Mouse (Mus musculus) heart, embryonic 11.5 days (tissue): ENCODE data around the gene Ehbp1l1. TPM values are rescaled to one million over a fixed set of nuclear protein-coding genes. Genes with fewer than 3 reads are reported as not detected.

Source experiments
- ATAC-seq: fragments of 200-750 bp; cut with Nextera tagmentation; replicated peaks from 2 replicates; pipeline ENCODE4 v1.8.0; 2017; ENCODE audit warnings: moderate library complexity; ENCODE audit not compliant: insufficient number of reproducible peaks, low FRiP score, low TSS enrichment
- H3K27ac ChIP-seq: fragments of 300-500 bp; sonication (generic); 2 replicates; pipeline ENCODE4 v1.5.1; 2014; ENCODE audit warnings: mild to moderate bottlenecking, low read depth, low read length
- H3K27me3 ChIP-seq: fragments of 300-500 bp; sonication (generic); 2 replicates; pipeline ENCODE4 v1.6.1; 2014; ENCODE audit warnings: mild to moderate bottlenecking, low read length, mixed read lengths; ENCODE audit not compliant: control insufficient read depth, insufficient read depth
- H3K36me3 ChIP-seq: fragments of 300-500 bp; sonication (generic); 2 replicates; pipeline ENCODE4 v1.6.1; 2014; ENCODE audit warnings: mild to moderate bottlenecking, low read length, moderate library complexity, mixed read lengths; ENCODE audit not compliant: control insufficient read depth, insufficient read depth
- H3K4me1 ChIP-seq: fragments of 300-500 bp; sonication (generic); 2 replicates; pipeline ENCODE4 v1.6.1; 2014; ENCODE audit warnings: low read length; ENCODE audit not compliant: control insufficient read depth, insufficient read depth
- H3K4me2 ChIP-seq: fragments of 300-500 bp; sonication (generic); 2 replicates; pipeline ENCODE4 v1.6.1; 2014; ENCODE audit warnings: mild to moderate bottlenecking, moderate library complexity
- H3K4me3 ChIP-seq: fragments of 300-500 bp; sonication (generic); 2 replicates; pipeline ENCODE4 v1.5.1; 2014; ENCODE audit warnings: low read depth, low read length
- H3K9ac ChIP-seq: fragments of 300-500 bp; sonication (generic); 2 replicates; pipeline ENCODE4 v1.6.1; 2014; ENCODE audit warnings: mild to moderate bottlenecking, low read depth, low read length, moderate library complexity
- H3K9me3 ChIP-seq: fragments of 300-500 bp; sonication (generic); replicated peaks from 2 replicates; pipeline ENCODE4 v1.6.1; 2016; ENCODE audit warnings: low read length; ENCODE audit not compliant: control insufficient read depth
- WGBS: fragments of 180-500 bp; shearing (Covaris S2); extraction: QIAGEN DNeasy Blood & Tissue Kit; methylation state at CpG from one replicate; pipeline ENCODE4 v1.1.7; 2014; ENCODE audit not compliant: insufficient replicate concordance; 5-methylcytosine and 5-hydroxymethylcytosine counted together
- polyA plus RNA-seq: library from polyadenylated mRNA; unstranded; fragments of >200 nt; fragmentation: Nextera tagmentation; extraction: Ambion mirVana; gene quantifications from 2 replicates; pipeline ENCODE4 v1.2.1, GENCODE M21; 2014

The Ehbp1l1 gene
- polyA plus RNA-seq, 1 experiment from 2014 or later = 54.8 TPM

- no peak overlapping the region for H3K4me3 ChIP-seq
- H3K27ac ChIP-seq = no peak overlapping the region
- H3K9ac ChIP-seq = no peak overlapping the region
- ATAC-seq = peak; percentile 18; the same call in 1 of the 2 replicates
- peaks cover 44% of the 10 kb centered on the region for H3K36me3 ChIP-seq
- 41% methylated on average over 10 of the region's 10 CpGs for WGBS
- H3K4me1 ChIP-seq = peaks cover 12% of the 10 kb centered on the region
- H3K27me3 ChIP-seq = no peaks in the 10 kb centered on the region
- H3K4me2 ChIP-seq = no peak overlapping the region
- no peaks in the 10 kb centered on the region for H3K9me3 ChIP-seq
Measured at GRCm38 (mm10) chr19:5704801-5705571, 21.1 kb downstream of the Ehbp1l1 start.

DNA sequence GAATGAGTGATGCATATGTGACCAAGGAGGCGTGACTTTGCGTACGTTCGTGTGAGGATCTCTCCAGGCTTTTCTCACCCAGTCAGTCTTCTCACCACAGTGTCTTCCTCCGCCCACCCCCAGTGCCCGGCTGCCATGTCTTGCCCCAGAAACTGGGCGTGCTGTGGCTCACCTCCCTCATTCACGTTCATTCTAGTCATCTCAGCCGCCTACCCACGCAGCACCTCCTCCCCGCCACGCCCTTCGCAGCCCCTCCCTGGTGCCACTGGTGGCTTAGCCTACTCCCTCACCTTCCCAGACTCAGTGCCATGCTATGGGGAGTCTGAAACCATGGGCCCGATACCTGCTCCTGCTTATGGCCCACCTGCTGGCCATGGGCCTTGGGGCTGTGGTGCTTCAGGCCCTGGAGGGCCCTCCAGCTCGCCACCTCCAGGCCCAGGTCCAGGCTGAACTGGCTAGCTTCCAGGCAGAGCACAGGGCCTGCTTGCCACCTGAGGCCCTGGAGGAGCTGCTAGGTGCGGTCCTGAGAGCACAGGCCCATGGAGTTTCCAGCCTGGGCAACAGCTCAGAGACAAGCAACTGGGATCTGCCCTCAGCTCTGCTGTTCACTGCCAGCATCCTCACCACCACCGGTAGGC lies 21.8 kb downstream of the Ehbp1l1 start, which contains the start of gene Kcnk7:
Kcnk7 (plus strand) TSS at position 205 of the 638 bp plus-strand sequence.
- Histone ChIP-seq H3K4me3 (no peak within 1 kb of the TSS), H3K9me3 (no peaks in the 10 kb centered on the region), H3K4me1 (peaks cover 12% of the 10 kb centered on the region), H3K27ac (no peak within 1 kb of the TSS), H3K36me3 (peaks cover 47% of the 10 kb centered on the region), H3K9ac (0 out of 2 replicates have a peak within 1 kb of the TSS, but pooled peaks have one; percentile 39), H3K4me2 (no peak within 1 kb of the TSS), H3K27me3 (no peaks in the 10 kb centered on the region)
- WGBS = 70% methylated on average over 17 of the region's 17 CpGs
- 0 out of 2 replicates have a peak, but pooled peaks have one; percentile 20 for ATAC-seq

- Histone ChIP-seq H3K36me3 (peaks cover 48% of the 10 kb centered on the region), H3K4me1 (peaks cover 33% of the 10 kb centered on the region), H3K27me3 (no peaks in the 10 kb centered on the region), H3K4me3 (peak overlapping the region; percentile 23), H3K9ac (no peak overlapping the region), H3K27ac (no peak overlapping the region), H3K9me3 (no peaks in the 10 kb centered on the region), H3K4me2 (peak overlapping the region; percentile 54)
- 28% methylated on average over 41 of the region's 41 CpGs for WGBS
- ATAC-seq = no peak
Measured at GRCm38 (mm10) chr19:5695849-5696462, 30.2 kb downstream of the Ehbp1l1 start.

GRCm38 (mm10) chr19:5693801-5694200 lies 32.3 kb downstream of the Ehbp1l1 start:
- Histone ChIP-seq H3K9ac (no peak overlapping the region; the same call in 1 of the 2 replicates), H3K4me1 (peaks cover 44% of the 10 kb centered on the region), H3K27me3 (no peaks in the 10 kb centered on the region), H3K36me3 (peaks cover 28% of the 10 kb centered on the region), H3K4me2 (peak overlapping the region; percentile 97), H3K27ac (no peak overlapping the region), H3K9me3 (no peaks in the 10 kb centered on the region), H3K4me3 (0 out of 2 replicates have a peak overlapping the region, but pooled peaks have one; percentile 93)
- no peak for ATAC-seq
- 86% methylated on average over 6 of the region's 6 CpGs for WGBS

DNA sequence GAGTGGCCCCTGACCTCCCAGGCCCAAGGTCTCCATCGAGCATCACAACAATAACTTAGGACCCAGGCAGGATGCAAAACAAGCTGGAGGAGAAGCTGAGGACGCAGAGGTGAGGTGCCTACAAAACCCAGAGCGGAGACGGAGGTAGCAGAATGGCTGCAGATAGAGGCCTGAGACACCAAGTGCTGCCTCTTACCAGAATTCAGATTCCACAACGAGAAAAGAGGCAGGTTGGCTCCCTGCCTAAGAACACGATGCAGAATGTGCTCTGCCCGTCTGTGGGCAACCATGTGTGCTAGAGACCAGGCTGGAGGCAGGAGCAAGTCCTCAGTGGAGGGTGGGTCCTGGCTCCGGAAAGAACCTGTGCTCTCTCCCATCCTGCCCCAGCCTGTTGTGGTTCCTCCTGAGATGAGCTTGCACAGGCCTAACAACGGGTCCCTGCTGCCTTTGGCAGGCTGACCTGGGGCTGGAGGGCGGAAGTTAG lies 33.2 kb downstream of the Ehbp1l1 start:
- Histone ChIP-seq H3K27ac (peak overlapping the region; percentile 94), H3K9ac (peak overlapping the region; percentile 91), H3K4me3 (peak overlapping the region; percentile 93; the same call in 1 of the 2 replicates), H3K36me3 (peaks cover 20% of the 10 kb centered on the region), H3K27me3 (no peaks in the 10 kb centered on the region), H3K9me3 (no peaks in the 10 kb centered on the region), H3K4me1 (peaks cover 44% of the 10 kb centered on the region), H3K4me2 (peak overlapping the region; percentile 97)
- 68% methylated on average over 10 of the region's 10 CpGs for WGBS
- no peak for ATAC-seq

GRCm38 (mm10) chr19:5692086-5692912 lies 33.8 kb downstream of the Ehbp1l1 start:
- Histone ChIP-seq H3K4me2 (peak overlapping the region; percentile 97), H3K27ac (peak overlapping the region; percentile 94), H3K4me3 (peak overlapping the region; percentile 93), H3K36me3 (peaks cover 17% of the 10 kb centered on the region), H3K27me3 (no peaks in the 10 kb centered on the region), H3K9ac (peak overlapping the region; percentile 91), H3K9me3 (no peaks in the 10 kb centered on the region), H3K4me1 (peaks cover 50% of the 10 kb centered on the region)
- WGBS = 57% methylated on average over 10 of the region's 10 CpGs
- ATAC-seq = 0 out of 2 replicates have a peak, but pooled peaks have one; percentile 15

DNA sequence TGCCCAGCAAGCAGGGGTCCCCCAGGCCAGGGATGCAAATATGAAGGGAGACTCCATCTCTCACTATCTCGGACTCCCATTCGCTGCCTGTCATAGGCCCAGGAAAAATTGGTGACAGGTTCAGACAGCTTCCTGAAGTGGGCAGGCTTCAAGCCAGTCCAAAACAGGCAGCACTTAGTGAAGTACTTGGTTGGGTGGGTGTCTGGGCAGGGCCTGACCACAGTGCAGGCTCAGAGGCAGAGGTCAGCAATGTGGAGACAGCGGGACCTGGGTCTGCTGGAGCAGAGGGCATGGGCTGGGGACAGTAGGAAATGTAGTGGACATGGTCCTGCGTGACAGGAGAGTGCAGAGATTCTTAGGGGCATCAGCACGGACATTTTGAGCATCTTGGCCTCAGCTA lies 34.5 kb downstream of the Ehbp1l1 start:
- no peaks in the 10 kb centered on the region for H3K27me3 ChIP-seq
- peak overlapping the region; percentile 93 for H3K4me3 ChIP-seq
- H3K9me3 ChIP-seq = no peaks in the 10 kb centered on the region
- ATAC-seq = no peak
- peak overlapping the region; percentile 97 for H3K4me2 ChIP-seq
- WGBS = 59% methylated on average over 5 of the region's 5 CpGs
- H3K4me1 ChIP-seq = peaks cover 52% of the 10 kb centered on the region
- peak overlapping the region; percentile 94 for H3K27ac ChIP-seq
- H3K36me3 ChIP-seq = peaks cover 16% of the 10 kb centered on the region
- peak overlapping the region; percentile 91 for H3K9ac ChIP-seq
